In genomic region chr5:100621876-100622508, GRCm38 (mm10) we compare ENCODE assay signal across 19 mouse cellular contexts. TPM values are rescaled to one million over a fixed set of nuclear protein-coding genes. Genes with fewer than 3 reads are reported as not detected.
DNase-seq lines count a peak whose midpoint lies in the region; ATAC-seq lines count a peak whose summit lies in the region.
"Had no signal": no experiment of that assay in that cellular context is flagged by ENCODE, and none has a peak within 500 bp of the region (broad histone marks: within the 10 kb centered on the region; RNA-seq: fewer than 3 reads in every experiment).

No protein-coding gene starts in this region.

- H3K9me3 ChIP-seq in kidney, embryonic 14.5 days (ENCODE audit: control insufficient read depth, low read length) = no peaks in the 10 kb centered on the region
- H3K9me3 ChIP-seq in limb, embryonic 10.5 days (replicated peaks) = no peaks in the 10 kb centered on the region
- no peaks in the 10 kb centered on the region for H3K9me3 ChIP-seq in intestine, embryonic 15.5 days
- H3K9me3 ChIP-seq: embryonic facial prominence, embryonic 13.5 days; forebrain, embryonic 10.5 days; heart, embryonic 13.5 days; liver, embryonic 15.5 days; midbrain, embryonic 13.5 days; stomach, embryonic 15.5 days had no signal

- no peak overlapping the region for H3K9ac ChIP-seq in kidney, embryonic 14.5 days (ENCODE audit: low read depth, low read length)
- H3K9ac ChIP-seq in intestine, embryonic 15.5 days = no peak overlapping the region
- H3K9ac ChIP-seq: embryonic facial prominence, embryonic 13.5 days; heart, embryonic 13.5 days; liver, embryonic 15.5 days; midbrain, embryonic 13.5 days; stomach, embryonic 15.5 days had no signal

- H3K27ac ChIP-seq in kidney, embryonic 14.5 days (ENCODE audit: low read depth, low read length) = no peak overlapping the region
- peak overlapping the region; percentile 8; the same call in 1 of the 2 replicates for H3K27ac ChIP-seq in limb, embryonic 10.5 days
- no peak overlapping the region for H3K27ac ChIP-seq in intestine, embryonic 15.5 days
- H3K27ac ChIP-seq: embryonic facial prominence, embryonic 13.5 days; forebrain, embryonic 10.5 days; heart, embryonic 13.5 days; liver, embryonic 15.5 days; midbrain, embryonic 13.5 days; stomach, embryonic 15.5 days had no signal

- H3K27me3 ChIP-seq in kidney, embryonic 14.5 days (ENCODE audit: control insufficient read depth, insufficient read depth, low read length) = no peaks in the 10 kb centered on the region
- H3K27me3 ChIP-seq in limb, embryonic 10.5 days (ENCODE audit: low read depth, poor library complexity, severe bottlenecking) = no peaks in the 10 kb centered on the region
- H3K27me3 ChIP-seq in intestine, embryonic 15.5 days (replicated peaks) = no peaks in the 10 kb centered on the region
- H3K27me3 ChIP-seq: embryonic facial prominence, embryonic 13.5 days; heart, embryonic 13.5 days; liver, embryonic 15.5 days; midbrain, embryonic 13.5 days; stomach, embryonic 15.5 days had no signal

- H3K36me3 ChIP-seq in kidney, embryonic 14.5 days (ENCODE audit: control insufficient read depth, insufficient read depth, low read length) = no peaks in the 10 kb centered on the region
- no peaks in the 10 kb centered on the region for H3K36me3 ChIP-seq in limb, embryonic 10.5 days
- H3K36me3 ChIP-seq in intestine, embryonic 15.5 days = no peaks in the 10 kb centered on the region
- H3K36me3 ChIP-seq: embryonic facial prominence, embryonic 13.5 days; forebrain, embryonic 10.5 days; heart, embryonic 13.5 days; liver, embryonic 15.5 days; midbrain, embryonic 13.5 days; stomach, embryonic 15.5 days had no signal

- 48% methylated on average over 8 of the region's 8 CpGs for WGBS in kidney, embryonic 14.5 days
- WGBS in limb, embryonic 10.5 days = 81% methylated on average over 8 of the region's 8 CpGs
- WGBS in intestine, embryonic 15.5 days = 52% methylated on average over 8 of the region's 8 CpGs

- no peak for DNase-seq in kidney, postnatal 10 days
- peak; percentile 42 for DNase-seq in CD4-positive helper T cell, adult 2 months (ENCODE audit: low read depth, low spot score)
- DNase-seq in adipocyte (ENCODE audit: low spot score) = peak; percentile 33
- no peak for DNase-seq in limb, embryonic 10.5 days (ENCODE audit: low spot score)
- no peak for DNase-seq in urinary bladder, adult 2 months (ENCODE audit: low spot score)
- no peak for DNase-seq in thymus, adult 18-20 months
- DNase-seq: cerebellum, postnatal 25 days; gastrocnemius, postnatal 36 days; kidney, postnatal 4 days; right cerebral cortex, adult 18-20 months; thymus, postnatal 14 days had no signal

- H3K4me1 ChIP-seq in kidney, embryonic 14.5 days (ENCODE audit: control insufficient read depth, insufficient read depth, low read length) = no peaks in the 10 kb centered on the region
- H3K4me1 ChIP-seq in limb, embryonic 10.5 days = peaks cover 8% of the 10 kb centered on the region
- H3K4me1 ChIP-seq in intestine, embryonic 15.5 days (replicated peaks) = peaks cover 6% of the 10 kb centered on the region
- H3K4me1 ChIP-seq: embryonic facial prominence, embryonic 13.5 days; forebrain, embryonic 10.5 days; midbrain, embryonic 13.5 days had no signal

- no peak overlapping the region for H3K4me3 ChIP-seq in kidney, embryonic 14.5 days (ENCODE audit: low read length)
- H3K4me3 ChIP-seq in limb, embryonic 10.5 days = no peak overlapping the region
- H3K4me3 ChIP-seq in intestine, embryonic 15.5 days (replicated peaks) = no peak overlapping the region
- H3K4me3 ChIP-seq: embryonic facial prominence, embryonic 13.5 days; forebrain, embryonic 10.5 days; heart, embryonic 13.5 days; liver, embryonic 15.5 days; midbrain, embryonic 13.5 days; stomach, embryonic 15.5 days had no signal

- 0 out of 2 replicates have a peak, but pooled peaks have one; percentile 24 for ATAC-seq in kidney, embryonic 14.5 days (ENCODE audit: low FRiP score, low TSS enrichment)
- no peak for ATAC-seq in intestine, embryonic 15.5 days
- ATAC-seq: midbrain, embryonic 13.5 days had no signal

- no peak overlapping the region for H3K4me2 ChIP-seq in kidney, embryonic 14.5 days (replicated peaks; ENCODE audit: low read depth, low read length)
- H3K4me2 ChIP-seq in intestine, embryonic 15.5 days (replicated peaks) = no peak overlapping the region
- H3K4me2 ChIP-seq: embryonic facial prominence, embryonic 13.5 days; heart, embryonic 13.5 days; liver, embryonic 15.5 days; midbrain, embryonic 13.5 days; stomach, embryonic 15.5 days had no signal

RNA-seq across cellular contexts. Expression of gene Plac8, which starts 49.9 kb away (rescaled TPM):
- polyA plus RNA-seq in kidney, embryonic 14.5 days (2014; fragmentation: Nextera tagmentation; extraction: Ambion mirVana) = 105 and 140 TPM in 2 replicates
- 2.2 and 2.7 TPM in 2 replicates for polyA plus RNA-seq in limb, embryonic 10.5 days (2016; fragmentation: Nextera tagmentation; extraction: Ambion mirVana)
- polyA plus RNA-seq in urinary bladder, adult 2 months (2012; rRNA removed) = 117 and 123 TPM in 2 replicates
- polyA plus RNA-seq in intestine, embryonic 15.5 days (2015; fragmentation: Nextera tagmentation; extraction: Ambion mirVana) = 349 and 408 TPM in 2 replicates
- polyA plus RNA-seq: midbrain, embryonic 13.5 days had no signal

RNA-seq across cellular contexts. Expression of gene Coq2, which starts 52.9 kb away (rescaled TPM):
- polyA plus RNA-seq in kidney, embryonic 14.5 days (2014; fragmentation: Nextera tagmentation; extraction: Ambion mirVana) = 62.0 and 76.4 TPM in 2 replicates
- polyA plus RNA-seq in limb, embryonic 10.5 days (2016; fragmentation: Nextera tagmentation; extraction: Ambion mirVana) = 60.5 and 69.0 TPM in 2 replicates
- polyA plus RNA-seq in urinary bladder, adult 2 months (2012; rRNA removed) = 80.3 and 96.3 TPM in 2 replicates
- 67.6 and 70.5 TPM in 2 replicates for polyA plus RNA-seq in intestine, embryonic 15.5 days (2015; fragmentation: Nextera tagmentation; extraction: Ambion mirVana)

Comparison
In these comparisons a context has a peak if more than half of its experiments do, and no peak if none do; other contexts are left out.
1. DNase-seq: peak in CD4-positive helper T cell, adult 2 months (single experiment) and adipocyte (single experiment); none in kidney, postnatal 10 days (single experiment), limb, embryonic 10.5 days (single experiment), urinary bladder, adult 2 months (single experiment) and thymus, adult 18-20 months (0 of 2).
2. RNA of gene Plac8, which starts 49.9 kb away (polyA plus RNA-seq): 349 to 408 TPM in intestine, embryonic 15.5 days, 117 to 123 TPM in urinary bladder, adult 2 months and 105 to 140 TPM in kidney, embryonic 14.5 days; 2.2 to 2.7 TPM in limb, embryonic 10.5 days; every median in the first group is over 10 times any median in the second.